Mouse (Mus musculus) c-Kit-positive CD71-positive TER-119-negative erythroid progenitor cells, embryonic 14.5 days (primary cell): ENCODE measurements around the gene 1700020D05Rik.

Experiments
- DNase-seq: peaks from one replicate; pipeline ENCODE4 v3.0.0-alpha.2; 2013; ENCODE audit warnings: low read depth

The 1700020D05Rik gene

GRCm38 (mm10) chr19:5503687-5504086 lies at the start of gene 1700020D05Rik:
Gene 1700020D05Rik, minus strand, starts transcription at chr19:5503787.
- no peak for DNase-seq

- DNase-seq: no peak
Measured at GRCm38 (mm10) chr19:5547471-5548056, 44.0 kb upstream of the 1700020D05Rik start.

GRCm38 (mm10) chr19:5544031-5544430 lies 40.4 kb upstream of the 1700020D05Rik start:
- no peak for DNase-seq

- DNase-seq: no peak
Measured at GRCm38 (mm10) chr19:5543362-5543761, 39.8 kb upstream of the 1700020D05Rik start.

GRCm38 (mm10) chr19:5538786-5539185 lies 35.2 kb upstream of the 1700020D05Rik start:
- no peak for DNase-seq

- no peak for DNase-seq
Measured at GRCm38 (mm10) chr19:5532520-5532919, 28.9 kb upstream of the 1700020D05Rik start.

- DNase-seq: no peak
Measured at GRCm38 (mm10) chr19:5530138-5530524, 26.5 kb upstream of the 1700020D05Rik start.

GRCm38 (mm10) chr19:5529325-5530137 lies 25.9 kb upstream of the 1700020D05Rik start:
- peak; percentile 92 for DNase-seq

- DNase-seq: no peak
Measured at GRCm38 (mm10) chr19:5525204-5525603, 21.6 kb upstream of the 1700020D05Rik start.

- DNase-seq: no peak
Measured at GRCm38 (mm10) chr19:5518721-5519120, 15.1 kb upstream of the 1700020D05Rik start.

GRCm38 (mm10) chr19:5516906-5517505 lies 13.4 kb upstream of the 1700020D05Rik start:
- no peak for DNase-seq

GRCm38 (mm10) chr19:5515840-5516777 lies 12.5 kb upstream of the 1700020D05Rik start:
- DNase-seq: no peak

GRCm38 (mm10) chr19:5513005-5513349 lies 9.4 kb upstream of the 1700020D05Rik start:
- no peak for DNase-seq

- no peak for DNase-seq
Measured at GRCm38 (mm10) chr19:5512091-5513004, 8.8 kb upstream of the 1700020D05Rik start.

GRCm38 (mm10) chr19:5511074-5511632 lies 7.6 kb upstream of the 1700020D05Rik start:
- no peak for DNase-seq

- DNase-seq: peak; percentile 98
Measured at GRCm38 (mm10) chr19:5510031-5511026, 6.7 kb upstream of the 1700020D05Rik start, which contains the start of gene Snx32. Gene Snx32, minus strand, starts transcription at chr19:5510538.

GRCm38 (mm10) chr19:5500330-5500875 lies 3.2 kb downstream of the 1700020D05Rik start:
- no peak for DNase-seq

- no peak for DNase-seq
Measured at GRCm38 (mm10) chr19:5496052-5496370, 7.6 kb downstream of the 1700020D05Rik start.
